Mouse (Mus musculus) kidney, adult 9 months (tissue): ENCODE data around the gene Ccsap.
A peak's percentile ranks its signal among the peaks of the same experiment; 100 is the strongest.

Source experiments
- DNase-seq: peaks from one replicate; pipeline ENCODE4 v3.0.0; 2022

Gene Ccsap

GRCm38 (mm10) chr8:123877865-123878264 is 17.9 kb upstream of the Ccsap start:
- no peak for DNase-seq

- DNase-seq: no peak
Measured at GRCm38 (mm10) chr8:123874324-123874723, 14.3 kb upstream of the Ccsap start.

- no peak for DNase-seq
Measured at GRCm38 (mm10) chr8:123873364-123873763, 13.4 kb upstream of the Ccsap start.

GRCm38 (mm10) chr8:123872048-123872447 is 12.0 kb upstream of the Ccsap start:
- no peak for DNase-seq

GRCm38 (mm10) chr8:123866971-123867370 is 7.0 kb upstream of the Ccsap start:
- DNase-seq: no peak

- no peak for DNase-seq
Measured at GRCm38 (mm10) chr8:123865786-123866185, 5.8 kb upstream of the Ccsap start.

- DNase-seq: no peak
Measured at GRCm38 (mm10) chr8:123860386-123860785, 377 bp upstream of the Ccsap start.

GRCm38 (mm10) chr8:123858941-123859647 is 915 bp downstream of the Ccsap start:
- peak; percentile 89 for DNase-seq

- no peak for DNase-seq
Measured at GRCm38 (mm10) chr8:123858574-123858940, 1.5 kb downstream of the Ccsap start.

GRCm38 (mm10) chr8:123857361-123857760 is 2.6 kb downstream of the Ccsap start:
- no peak for DNase-seq

- no peak for DNase-seq
Measured at GRCm38 (mm10) chr8:123854733-123855475, 5.1 kb downstream of the Ccsap start.

- DNase-seq: no peak
Measured at GRCm38 (mm10) chr8:123854252-123854651, 5.8 kb downstream of the Ccsap start.

- DNase-seq: no peak
Measured at GRCm38 (mm10) chr8:123851590-123851989, 8.4 kb downstream of the Ccsap start.

GRCm38 (mm10) chr8:123849352-123849751 is 10.7 kb downstream of the Ccsap start:
- DNase-seq: no peak

- no peak for DNase-seq
Measured at GRCm38 (mm10) chr8:123847546-123847945, 12.5 kb downstream of the Ccsap start.

- no peak for DNase-seq
Measured at GRCm38 (mm10) chr8:123846509-123846908, 13.5 kb downstream of the Ccsap start.

- DNase-seq: no peak
Measured at GRCm38 (mm10) chr8:123845991-123846390, 14.0 kb downstream of the Ccsap start.

GRCm38 (mm10) chr8:123845114-123845513 is 14.9 kb downstream of the Ccsap start:
- DNase-seq: no peak

GRCm38 (mm10) chr8:123844341-123844740 is 15.7 kb downstream of the Ccsap start:
- no peak for DNase-seq

- DNase-seq: no peak
Measured at GRCm38 (mm10) chr8:123842086-123842485, 17.9 kb downstream of the Ccsap start.

- DNase-seq: no peak
Measured at GRCm38 (mm10) chr8:123840578-123841345, 19.2 kb downstream of the Ccsap start.

- no peak for DNase-seq
Measured at GRCm38 (mm10) chr8:123838496-123838895, 21.5 kb downstream of the Ccsap start.

GRCm38 (mm10) chr8:123836354-123836753 is 23.7 kb downstream of the Ccsap start:
- no peak for DNase-seq

- DNase-seq: peak; percentile 60
Measured at GRCm38 (mm10) chr8:123835451-123835850, 24.6 kb downstream of the Ccsap start.
